Mouse (Mus musculus): ENCODE measurements around the gene Sae1. TPM values are rescaled to one million over a fixed set of nuclear protein-coding genes. Genes with fewer than 3 reads are reported as not detected.
A peak's percentile ranks its signal among the peaks of the same experiment; 100 is the strongest.

Sae1 gene
- polyA plus RNA-seq, 1 experiment from 2014 or later = 337 TPM

GRCm38 (mm10) chr7:16417141-16417771 lies 29.6 kb upstream of the Sae1 start:
- peak overlapping the region; percentile 40; the same call in 1 of the 2 replicates for H3K27ac ChIP-seq (ENCODE audit: low read length)
- no peaks in the 10 kb centered on the region for H3K9me3 ChIP-seq (ENCODE audit: low read length)
- peaks cover 33% of the 10 kb centered on the region for H3K4me1 ChIP-seq (ENCODE audit: insufficient read depth, low read length)
- H3K9ac ChIP-seq (replicated peaks; ENCODE audit: low read length) = no peak overlapping the region
- peak; percentile 49; the same call in 1 of the 2 replicates for ATAC-seq (ENCODE audit: low FRiP score, low TSS enrichment)
- no peak overlapping the region for H3K4me3 ChIP-seq (ENCODE audit: low read length)
- no peaks in the 10 kb centered on the region for H3K27me3 ChIP-seq (ENCODE audit: insufficient read depth, low read length)
- peaks cover 47% of the 10 kb centered on the region for H3K36me3 ChIP-seq (ENCODE audit: insufficient read depth, low read length)
- H3K4me2 ChIP-seq (replicated peaks; ENCODE audit: low read depth, low read length) = no peak overlapping the region
- WGBS = 75% methylated on average over 10 of the region's 10 CpGs

- no peak overlapping the region for H3K4me3 ChIP-seq (ENCODE audit: low read length)
- 59% methylated on average over 3 of the region's 3 CpGs for WGBS
- H3K4me2 ChIP-seq (replicated peaks; ENCODE audit: low read depth, low read length) = no peak overlapping the region
- H3K4me1 ChIP-seq (ENCODE audit: insufficient read depth, low read length) = peaks cover 46% of the 10 kb centered on the region
- H3K9ac ChIP-seq (replicated peaks; ENCODE audit: low read length) = no peak overlapping the region
- H3K27me3 ChIP-seq (ENCODE audit: insufficient read depth, low read length) = no peaks in the 10 kb centered on the region
- H3K36me3 ChIP-seq (ENCODE audit: insufficient read depth, low read length) = peaks cover 30% of the 10 kb centered on the region
- peak; percentile 50; the same call in 1 of the 2 replicates for ATAC-seq (ENCODE audit: low FRiP score, low TSS enrichment)
- no peaks in the 10 kb centered on the region for H3K9me3 ChIP-seq (ENCODE audit: low read length)
- peak overlapping the region; percentile 78 for H3K27ac ChIP-seq (ENCODE audit: low read length)
Observed at GRCm38 (mm10) chr7:16415426-16415825, 27.8 kb upstream of the Sae1 start.

- ATAC-seq (ENCODE audit: low FRiP score, low TSS enrichment) = no peak; the same call in 1 of the 2 replicates
- no peak overlapping the region for H3K4me2 ChIP-seq (replicated peaks; ENCODE audit: low read depth, low read length)
- H3K9ac ChIP-seq (replicated peaks; ENCODE audit: low read length) = no peak overlapping the region
- H3K4me3 ChIP-seq (ENCODE audit: low read length) = no peak overlapping the region
- peaks cover 11% of the 10 kb centered on the region for H3K36me3 ChIP-seq (ENCODE audit: insufficient read depth, low read length)
- peak overlapping the region; percentile 28; the same call in 1 of the 2 replicates for H3K27ac ChIP-seq (ENCODE audit: low read length)
- WGBS = 39% methylated on average over 2 of the region's 2 CpGs
- no peaks in the 10 kb centered on the region for H3K27me3 ChIP-seq (ENCODE audit: insufficient read depth, low read length)
- H3K9me3 ChIP-seq (ENCODE audit: low read length) = no peaks in the 10 kb centered on the region
- peaks cover 46% of the 10 kb centered on the region for H3K4me1 ChIP-seq (ENCODE audit: insufficient read depth, low read length)
Observed at GRCm38 (mm10) chr7:16412930-16413329, 25.3 kb upstream of the Sae1 start.

- Histone ChIP-seq H3K4me1 (ENCODE audit: insufficient read depth, low read length) (peaks cover 46% of the 10 kb centered on the region), H3K4me3 (ENCODE audit: low read length) (no peak overlapping the region), H3K27me3 (ENCODE audit: insufficient read depth, low read length) (no peaks in the 10 kb centered on the region), H3K4me2 (replicated peaks; ENCODE audit: low read depth, low read length) (no peak overlapping the region), H3K27ac (ENCODE audit: low read length) (peak overlapping the region; percentile 33), H3K9me3 (ENCODE audit: low read length) (no peaks in the 10 kb centered on the region), H3K9ac (replicated peaks; ENCODE audit: low read length) (no peak overlapping the region), H3K36me3 (ENCODE audit: insufficient read depth, low read length) (peaks cover 8% of the 10 kb centered on the region)
- WGBS = 81% methylated on average over 8 of the region's 8 CpGs
- no peak for ATAC-seq (ENCODE audit: low FRiP score, low TSS enrichment)
Observed at GRCm38 (mm10) chr7:16412220-16412896, 24.8 kb upstream of the Sae1 start.

- ATAC-seq (ENCODE audit: low FRiP score, low TSS enrichment) = no peak
- H3K4me2 ChIP-seq (replicated peaks; ENCODE audit: low read depth, low read length) = no peak overlapping the region
- no peaks in the 10 kb centered on the region; the same call in none of the 2 replicates for H3K36me3 ChIP-seq (ENCODE audit: insufficient read depth, low read length)
- H3K9me3 ChIP-seq (ENCODE audit: low read length) = no peaks in the 10 kb centered on the region
- H3K27ac ChIP-seq (ENCODE audit: low read length) = no peak overlapping the region
- H3K4me1 ChIP-seq (ENCODE audit: insufficient read depth, low read length) = peaks cover 38% of the 10 kb centered on the region
- no peak overlapping the region for H3K4me3 ChIP-seq (ENCODE audit: low read length)
- 88% methylated on average over 5 of the region's 5 CpGs for WGBS
- no peaks in the 10 kb centered on the region for H3K27me3 ChIP-seq (ENCODE audit: insufficient read depth, low read length)
- H3K9ac ChIP-seq (replicated peaks; ENCODE audit: low read length) = no peak overlapping the region
Observed at GRCm38 (mm10) chr7:16411100-16411499, 23.5 kb upstream of the Sae1 start.

GRCm38 (mm10) chr7:16406978-16407377 lies 19.4 kb upstream of the Sae1 start:
- 96% methylated on average over 3 of the region's 3 CpGs for WGBS
- Histone ChIP-seq H3K36me3 (ENCODE audit: insufficient read depth, low read length) (no peaks in the 10 kb centered on the region; the same call in 1 of the 2 replicates), H3K4me2 (replicated peaks; ENCODE audit: low read depth, low read length) (no peak overlapping the region), H3K9ac (replicated peaks; ENCODE audit: low read length) (no peak overlapping the region), H3K27me3 (ENCODE audit: insufficient read depth, low read length) (no peaks in the 10 kb centered on the region), H3K9me3 (ENCODE audit: low read length) (no peaks in the 10 kb centered on the region), H3K27ac (ENCODE audit: low read length) (no peak overlapping the region), H3K4me3 (ENCODE audit: low read length) (no peak overlapping the region), H3K4me1 (ENCODE audit: insufficient read depth, low read length) (peaks cover 45% of the 10 kb centered on the region)
- ATAC-seq (ENCODE audit: low FRiP score, low TSS enrichment) = no peak

GRCm38 (mm10) chr7:16405516-16406351 lies 18.1 kb upstream of the Sae1 start:
- 0 out of 2 replicates have a peak overlapping the region, but pooled peaks have one; percentile 9 for H3K4me3 ChIP-seq (ENCODE audit: low read length)
- no peaks in the 10 kb centered on the region; the same call in 1 of the 2 replicates for H3K36me3 ChIP-seq (ENCODE audit: insufficient read depth, low read length)
- ATAC-seq (ENCODE audit: low FRiP score, low TSS enrichment) = peak; percentile 60
- H3K27me3 ChIP-seq (ENCODE audit: insufficient read depth, low read length) = no peaks in the 10 kb centered on the region
- H3K27ac ChIP-seq (ENCODE audit: low read length) = peak overlapping the region; percentile 93
- no peaks in the 10 kb centered on the region for H3K9me3 ChIP-seq (ENCODE audit: low read length)
- peak overlapping the region; percentile 36 for H3K4me2 ChIP-seq (replicated peaks; ENCODE audit: low read depth, low read length)
- H3K4me1 ChIP-seq (ENCODE audit: insufficient read depth, low read length) = peaks cover 34% of the 10 kb centered on the region
- peak overlapping the region; percentile 58 for H3K9ac ChIP-seq (replicated peaks; ENCODE audit: low read length)
- 38% methylated on average over 11 of the region's 11 CpGs for WGBS

GRCm38 (mm10) chr7:16405073-16405455 lies 17.5 kb upstream of the Sae1 start:
- Histone ChIP-seq H3K4me2 (replicated peaks; ENCODE audit: low read depth, low read length) (peak overlapping the region; percentile 36; the same call in 1 of the 2 replicates), H3K4me3 (ENCODE audit: low read length) (no peak overlapping the region)
- no peak for ATAC-seq (ENCODE audit: low FRiP score, low TSS enrichment)

GRCm38 (mm10) chr7:16404315-16405072 lies 16.9 kb upstream of the Sae1 start:
- Histone ChIP-seq H3K36me3 (ENCODE audit: insufficient read depth, low read length) (no peaks in the 10 kb centered on the region), H3K4me2 (replicated peaks; ENCODE audit: low read depth, low read length) (peak overlapping the region; percentile 36), H3K9ac (replicated peaks; ENCODE audit: low read length) (peak overlapping the region; percentile 58; the same call in 1 of the 2 replicates), H3K27me3 (ENCODE audit: insufficient read depth, low read length) (no peaks in the 10 kb centered on the region), H3K27ac (ENCODE audit: low read length) (peak overlapping the region; percentile 93), H3K4me3 (ENCODE audit: low read length) (no peak overlapping the region), H3K9me3 (ENCODE audit: low read length) (no peaks in the 10 kb centered on the region), H3K4me1 (ENCODE audit: insufficient read depth, low read length) (peaks cover 34% of the 10 kb centered on the region)
- ATAC-seq (ENCODE audit: low FRiP score, low TSS enrichment) = no peak
- 79% methylated on average over 3 of the region's 3 CpGs for WGBS

More at GRCm38 (mm10) chr7:16405073-16405455, 17.5 kb upstream of the Sae1 start:
- Histone ChIP-seq H3K9ac (replicated peaks; ENCODE audit: low read length) (peak overlapping the region; percentile 58), H3K9me3 (ENCODE audit: low read length) (no peaks in the 10 kb centered on the region), H3K27me3 (ENCODE audit: insufficient read depth, low read length) (no peaks in the 10 kb centered on the region), H3K36me3 (ENCODE audit: insufficient read depth, low read length) (no peaks in the 10 kb centered on the region), H3K4me1 (ENCODE audit: insufficient read depth, low read length) (peaks cover 34% of the 10 kb centered on the region), H3K27ac (ENCODE audit: low read length) (peak overlapping the region; percentile 93)
- 65% methylated on average over 2 of the region's 2 CpGs for WGBS
